Mouse (Mus musculus): Measurements from ENCODE around the gene Stpg1.

DNA sequence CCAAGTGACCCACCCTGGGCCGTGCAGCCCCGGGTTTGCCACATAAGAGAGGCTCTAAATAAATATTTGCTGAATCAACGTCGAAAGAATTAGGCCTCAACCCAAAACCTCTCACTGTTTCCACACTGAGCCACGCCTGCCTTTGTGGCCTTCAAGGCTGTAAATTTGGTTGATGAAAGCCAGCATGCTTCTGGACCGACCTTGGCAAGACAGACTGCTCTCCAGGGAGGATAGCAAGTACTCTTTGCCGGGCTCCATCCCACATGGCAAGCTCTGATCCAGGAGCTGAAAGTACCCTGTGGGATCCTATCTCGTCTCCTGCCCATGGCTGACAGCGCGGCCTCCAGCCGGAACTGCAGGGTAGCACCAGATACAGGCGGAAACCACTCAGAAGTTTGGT, 14.9 kb downstream of the Stpg1 start:
- TF ChIP-seq POLR2A (IDR thresholded peaks at IDR 0.05; ENCODE audit: insufficient read depth, low read length) (no peak), EP300 (IDR thresholded peaks at IDR 0.05; ENCODE audit: insufficient read depth, low read depth, low read length) (no peak), CTCF (IDR thresholded peaks at IDR 0.05; ENCODE audit: low read depth, low read length) (no peak)

All from ES-Bruce4 (cell line).